Mouse (Mus musculus): ENCODE measurements around the gene Rimklb. TPM values are rescaled to one million over a fixed set of nuclear protein-coding genes. Genes with fewer than 3 reads are reported as not detected.

Gene Rimklb
- polyA plus RNA-seq, 1 experiment: not detected

- TF ChIP-seq GATA1 (IDR thresholded peaks at IDR 0.05; ENCODE audit: low read length): no peak
These were observed 28.3 kb downstream of the Rimklb start for GRCm38 (mm10) chr6:122470240-122470639.

- TF ChIP-seq GATA1 (IDR thresholded peaks at IDR 0.05; ENCODE audit: low read length): no peak
These were observed 29.4 kb downstream of the Rimklb start for GRCm38 (mm10) chr6:122469030-122469640.

GRCm38 (mm10) chr6:122466092-122466713 is 32.4 kb downstream of the Rimklb start:
- no peak for TF ChIP-seq GATA1 (IDR thresholded peaks at IDR 0.05; ENCODE audit: low read length)

GRCm38 (mm10) chr6:122458946-122459693 is 39.4 kb downstream of the Rimklb start:
- TF ChIP-seq GATA1 (IDR thresholded peaks at IDR 0.05; ENCODE audit: low read length): no peak

- TF ChIP-seq GATA1 (IDR thresholded peaks at IDR 0.05; ENCODE audit: low read length): no peak
These were observed 50.7 kb downstream of the Rimklb start for GRCm38 (mm10) chr6:122447848-122448247.

- TF ChIP-seq GATA1 (IDR thresholded peaks at IDR 0.05; ENCODE audit: low read length): no peak
These were observed 53.3 kb downstream of the Rimklb start for GRCm38 (mm10) chr6:122445215-122445614.

- TF ChIP-seq GATA1 (IDR thresholded peaks at IDR 0.05; ENCODE audit: low read length): no peak
These were observed 57.8 kb downstream of the Rimklb start for GRCm38 (mm10) chr6:122440632-122441226.

GRCm38 (mm10) chr6:122439249-122439648 is 59.3 kb downstream of the Rimklb start:
- no peak for TF ChIP-seq GATA1 (IDR thresholded peaks at IDR 0.05; ENCODE audit: low read length)

GRCm38 (mm10) chr6:122435270-122435669 is 63.3 kb downstream of the Rimklb start:
- no peak for TF ChIP-seq GATA1 (IDR thresholded peaks at IDR 0.05; ENCODE audit: low read length)

- no peak for TF ChIP-seq GATA1 (IDR thresholded peaks at IDR 0.05; ENCODE audit: low read length)
These were observed 71.1 kb downstream of the Rimklb start for GRCm38 (mm10) chr6:122427456-122427855.

- no peak for TF ChIP-seq GATA1 (IDR thresholded peaks at IDR 0.05; ENCODE audit: low read length)
These were observed 81.5 kb downstream of the Rimklb start for GRCm38 (mm10) chr6:122417015-122417414.

- TF ChIP-seq GATA1 (IDR thresholded peaks at IDR 0.05; ENCODE audit: low read length): no peak
These were observed 82.2 kb downstream of the Rimklb start for GRCm38 (mm10) chr6:122416347-122416746.

- TF ChIP-seq GATA1 (IDR thresholded peaks at IDR 0.05; ENCODE audit: low read length): no peak
These were observed 87.3 kb downstream of the Rimklb start for GRCm38 (mm10) chr6:122411281-122411680.

GRCm38 (mm10) chr6:122402240-122402639 is 96.3 kb downstream of the Rimklb start:
- no peak for TF ChIP-seq GATA1 (IDR thresholded peaks at IDR 0.05; ENCODE audit: low read length)

- no peak for TF ChIP-seq GATA1 (IDR thresholded peaks at IDR 0.05; ENCODE audit: low read length)
These were observed 98.3 kb downstream of the Rimklb start for GRCm38 (mm10) chr6:122400263-122400662.

Other genes starting within 250 kb of the Rimklb start
- 0.05 TPM in 1 of 2 replicates, not detected in the other for gene Klrg1, start 215.9 kb downstream of the Rimklb start, polyA plus RNA-seq (2012)
- 19.6 and 21.8 TPM in 2 replicates for gene M6pr, start 190.0 kb downstream of the Rimklb start, polyA plus RNA-seq (2012)
- gene Phc1, start 158.2 kb downstream of the Rimklb start, polyA plus RNA-seq (2012): 10.2 and 71.8 TPM in 2 replicates
- gene Mfap5, start 7.1 kb upstream of the Rimklb start, polyA plus RNA-seq (2012): not detected in 2 replicates
- gene Aicda, start 55.0 kb upstream of the Rimklb start, polyA plus RNA-seq (2012): not detected in 2 replicates
- gene Apobec1, start 103.7 kb upstream of the Rimklb start, polyA plus RNA-seq (2012): 0.23 and 0.41 TPM in 2 replicates
- gene Gdf3, start 111.3 kb upstream of the Rimklb start, polyA plus RNA-seq (2012): not detected in 2 replicates
- not detected in 2 replicates for gene Dppa3, start 127.6 kb upstream of the Rimklb start, polyA plus RNA-seq (2012)
- gene Nanog, start 208.7 kb upstream of the Rimklb start, polyA plus RNA-seq (2012): not detected in 2 replicates